Mouse (Mus musculus) frontal cortex, postnatal 36 days (tissue): ENCODE measurements around the gene Kcnh1.
A peak's percentile ranks its signal among the peaks of the same experiment; 100 is the strongest.

Experiments
- DNase-seq, 2 experiments: peaks; one replicate each; pipeline ENCODE4 v3.0.0; 2022; ENCODE audit warnings: low spot score in 2 of 2

Kcnh1 gene

DNA sequence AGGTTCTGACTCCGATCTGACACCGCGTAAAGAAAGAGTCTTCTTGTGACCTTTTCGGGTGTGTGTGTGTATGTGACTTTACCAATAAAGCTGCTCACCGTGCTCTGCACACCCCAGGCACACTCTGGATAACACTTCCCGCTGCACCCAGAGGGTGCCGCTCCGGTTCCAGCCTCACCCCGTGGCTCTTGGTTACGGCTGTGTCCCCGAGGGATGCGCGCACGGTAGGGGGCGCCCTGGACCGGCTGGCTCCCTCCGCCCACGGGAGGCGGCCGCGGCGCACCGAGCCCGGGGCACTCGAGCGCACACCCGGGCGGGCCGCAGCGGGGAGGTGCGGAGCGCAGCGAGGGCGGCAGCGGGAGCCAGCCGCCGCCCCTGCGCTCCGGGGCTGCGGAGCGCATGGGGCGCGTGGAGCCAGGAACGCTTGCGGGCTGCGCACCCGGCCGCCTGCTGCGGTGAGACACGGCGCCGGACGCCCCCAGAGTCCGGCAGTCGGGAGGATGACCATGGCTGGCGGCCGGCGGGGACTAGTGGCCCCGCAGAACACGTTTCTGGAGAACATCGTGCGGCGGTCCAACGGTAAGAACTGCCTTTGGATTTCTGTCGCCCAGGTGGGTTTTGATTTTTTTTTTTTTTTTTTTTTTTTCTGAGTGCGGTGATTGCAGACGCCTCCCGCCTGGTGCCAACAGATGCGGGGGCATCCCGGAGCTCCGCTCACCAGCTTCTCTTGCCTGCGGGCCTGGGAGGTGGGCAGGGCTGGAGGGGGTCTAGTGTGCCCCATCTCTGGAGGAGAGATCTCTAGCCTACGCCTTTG is at the start of gene Kcnh1:
Gene Kcnh1 (plus strand): TSS at position 267 of the 814 bp plus-strand sequence.
- peak; percentile 94 to 96 for DNase-seq

DNA sequence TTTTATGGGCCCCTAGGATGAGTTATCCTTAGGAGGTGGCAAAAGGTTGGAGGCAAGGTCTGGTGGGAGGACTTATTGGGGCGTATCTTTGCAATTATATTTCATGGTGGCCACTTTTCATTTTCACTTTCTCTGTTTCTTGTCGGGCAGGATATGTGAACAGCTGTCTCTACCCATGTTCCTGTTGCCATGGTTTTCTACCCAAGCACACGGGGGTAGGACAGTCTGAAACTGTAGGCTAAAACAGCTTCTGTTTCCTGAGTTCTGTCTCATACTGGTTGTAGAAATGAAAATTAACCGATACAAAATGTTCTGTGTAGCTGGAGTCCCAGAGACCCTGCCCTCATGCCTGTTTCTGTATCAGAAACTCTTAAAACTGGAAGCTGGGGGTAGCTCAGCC is 39.4 kb upstream of the Kcnh1 start:
- DNase-seq: peak; percentile 1 to 13

DNA sequence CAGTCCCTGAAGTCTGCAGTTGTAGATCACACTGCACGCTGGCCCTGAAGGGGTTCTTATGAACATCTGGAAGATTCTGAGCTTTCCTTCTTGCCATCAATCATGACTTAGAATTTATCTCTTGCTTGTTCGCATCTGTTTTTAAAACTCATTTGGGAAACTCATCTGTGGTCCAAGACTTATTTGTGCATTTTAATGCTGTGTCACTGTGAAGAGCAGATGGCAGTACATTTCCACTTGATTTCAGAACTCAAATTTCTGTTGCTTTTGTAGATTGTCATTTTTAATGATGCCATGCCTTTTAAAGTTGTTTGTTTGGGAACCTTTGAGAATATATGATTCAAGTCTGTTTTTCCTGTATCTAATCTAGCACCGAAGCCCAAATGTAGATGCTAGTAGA is 19.1 kb upstream of the Kcnh1 start:
- no peak for DNase-seq

DNA sequence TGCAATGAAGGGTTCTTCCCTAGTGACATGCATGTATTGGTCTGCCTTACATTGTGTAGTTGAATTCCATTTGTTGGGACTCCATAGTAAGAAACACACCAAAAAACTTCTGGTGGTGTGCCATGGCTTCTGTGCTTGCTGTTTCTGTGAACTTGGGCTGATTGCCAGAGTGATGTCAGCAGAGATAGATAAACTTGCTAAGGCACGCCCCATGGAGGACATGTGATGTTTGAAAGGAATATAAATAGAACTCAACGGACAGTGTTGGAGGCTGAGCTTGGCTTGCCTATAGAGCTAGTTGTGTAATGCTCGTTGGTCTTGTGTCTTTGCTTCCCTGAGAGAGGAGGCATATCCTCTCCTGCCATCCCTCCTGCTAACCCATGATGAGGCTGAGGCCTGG is 10.7 kb upstream of the Kcnh1 start:
- DNase-seq: no peak

DNA sequence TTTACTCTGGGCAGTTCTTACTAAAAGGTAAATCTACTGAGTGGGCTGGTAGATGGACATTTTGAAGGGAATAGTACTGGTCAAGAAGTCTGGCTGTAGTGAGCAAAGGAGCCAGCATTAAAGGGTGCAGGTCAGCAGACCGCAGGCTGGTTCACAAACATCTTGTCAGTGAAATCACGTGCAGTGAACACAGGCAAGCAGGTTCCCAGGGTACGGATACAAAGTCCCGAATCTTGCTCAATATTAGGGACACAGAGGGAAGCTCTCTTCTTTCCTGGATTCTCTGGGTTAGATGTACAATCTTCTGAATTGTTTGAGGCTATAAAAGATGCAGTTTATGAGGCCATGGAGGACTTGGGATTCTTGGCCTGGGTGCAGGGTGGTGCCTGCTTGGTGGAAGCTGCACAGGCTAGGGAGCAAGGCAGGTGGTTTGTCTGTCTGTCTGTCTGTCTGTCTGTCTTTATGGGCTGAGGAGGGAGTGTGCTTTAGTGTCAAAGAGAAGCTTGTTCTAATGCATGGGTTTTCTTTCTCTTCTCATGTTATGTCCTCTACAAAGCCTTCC is 8.8 kb upstream of the Kcnh1 start:
- DNase-seq: no peak

DNA sequence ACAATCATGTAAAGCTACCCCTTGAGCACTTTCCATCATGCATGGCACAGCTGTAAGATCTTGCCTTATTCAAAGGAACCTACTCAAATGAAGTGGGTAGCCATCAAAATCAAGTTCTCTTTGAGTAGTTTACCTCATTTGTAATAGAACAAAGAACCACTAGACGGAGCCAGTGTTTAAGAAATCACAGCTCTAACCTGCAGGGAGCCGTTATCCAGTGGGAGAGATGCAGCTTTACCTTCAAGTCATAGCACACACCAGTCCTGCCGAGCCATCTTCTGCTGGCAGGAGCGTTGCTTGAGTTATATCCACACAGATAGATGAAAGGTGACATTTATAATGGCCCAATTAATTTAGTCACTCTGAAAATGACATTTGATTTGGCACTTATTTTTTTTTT is 1.5 kb upstream of the Kcnh1 start:
- DNase-seq: peak in 1 of 2 experiments; percentile 60

DNA sequence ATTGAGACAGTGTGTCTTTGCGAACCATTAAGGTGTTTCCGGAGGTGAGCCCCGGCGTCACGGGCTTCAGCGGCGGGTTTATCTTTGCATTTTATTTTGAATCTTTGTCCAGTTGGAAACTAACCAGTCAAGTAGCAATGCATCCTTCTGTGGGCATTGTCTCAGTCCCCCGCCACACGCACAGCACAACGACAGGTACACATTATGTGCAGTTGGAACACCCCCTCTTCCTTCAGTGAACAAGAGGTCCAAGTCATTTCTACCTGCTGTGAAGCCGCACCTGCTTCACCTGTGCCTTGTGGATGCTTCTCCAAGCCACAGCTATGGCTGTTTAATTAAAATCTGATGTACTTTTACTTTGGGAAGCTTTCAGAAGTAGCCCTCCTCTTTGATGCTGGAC is 803 bp upstream of the Kcnh1 start:
- DNase-seq: no peak

DNA sequence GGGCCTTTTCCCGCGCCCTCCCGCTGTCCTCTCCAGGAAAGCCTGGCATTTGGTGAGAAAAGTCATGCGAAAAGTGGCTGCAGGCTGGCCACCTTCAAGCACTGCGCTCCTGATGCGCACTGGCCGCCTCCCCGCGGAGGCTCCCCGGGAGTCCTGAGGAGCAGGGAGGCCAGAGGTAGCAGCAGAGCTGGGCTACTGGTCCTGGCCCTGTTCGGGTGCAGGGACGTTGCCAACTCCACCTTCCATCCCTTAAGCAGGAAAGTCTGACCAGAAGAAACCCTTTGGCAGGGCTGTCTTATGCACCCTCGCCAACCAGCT is 707 bp downstream of the Kcnh1 start:
- peak; percentile 31 to 51 for DNase-seq

DNA sequence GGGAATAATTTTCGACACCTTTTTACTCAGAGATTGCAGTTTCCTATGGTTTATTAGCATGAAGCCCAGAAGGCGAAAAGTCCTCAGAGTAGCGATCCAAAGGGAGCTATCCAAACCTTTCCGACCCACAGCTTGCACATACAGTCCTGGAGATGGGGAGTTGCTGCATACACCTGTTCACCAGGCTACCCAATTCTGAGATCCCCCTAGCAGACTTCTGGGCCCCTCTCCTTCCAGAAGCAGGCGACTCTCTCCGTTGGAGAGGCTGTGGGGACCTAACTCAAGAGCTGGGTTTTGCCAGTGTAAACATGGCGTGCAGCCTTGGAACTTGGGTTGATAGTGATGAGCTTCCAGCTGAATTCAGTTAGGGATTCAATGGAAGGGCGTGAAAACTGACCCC is 1.3 kb downstream of the Kcnh1 start:
- peak in 1 of 2 experiments; percentile 26 for DNase-seq

DNA sequence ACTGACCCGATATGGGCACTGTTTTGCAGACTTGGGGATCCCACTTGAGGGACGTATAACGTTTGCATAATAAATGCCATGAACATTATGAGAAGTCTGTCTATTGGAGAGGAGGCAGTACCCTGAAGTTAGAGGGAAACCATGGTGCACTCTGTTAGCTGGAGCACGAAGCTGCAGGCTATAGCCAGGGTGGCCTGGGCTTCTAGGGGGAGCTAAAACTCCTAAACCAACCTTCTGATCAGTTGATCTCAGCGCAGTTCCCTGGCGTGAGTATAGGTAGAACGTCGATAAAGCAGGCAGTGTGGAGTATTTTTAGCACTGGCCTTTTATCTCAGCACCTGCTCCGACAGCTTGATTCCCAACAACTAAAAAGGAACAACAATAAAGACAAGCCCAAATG is 2.1 kb downstream of the Kcnh1 start:
- peak in 1 of 2 experiments; percentile 41 for DNase-seq

DNA sequence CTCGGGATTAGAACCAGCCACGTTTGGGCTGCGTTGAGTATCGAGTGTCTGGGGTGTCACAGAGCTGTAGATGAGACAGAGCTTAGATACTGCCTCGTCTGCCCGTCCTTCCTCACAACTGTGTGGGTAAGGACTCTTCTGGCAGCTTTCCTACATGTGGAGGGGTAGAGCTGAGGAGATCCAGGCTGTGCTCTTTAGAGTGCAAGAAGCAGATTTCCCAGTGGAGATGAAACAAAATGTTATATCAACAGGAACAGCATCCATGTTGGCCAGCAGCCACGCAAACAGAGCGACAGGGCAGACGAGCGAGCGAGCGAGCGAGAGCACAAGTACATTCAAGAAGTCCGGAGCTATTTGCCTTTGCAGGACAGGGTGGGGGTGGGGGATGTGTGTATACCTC is 3.1 kb downstream of the Kcnh1 start:
- peak in 1 of 2 experiments; percentile 50 for DNase-seq

DNA sequence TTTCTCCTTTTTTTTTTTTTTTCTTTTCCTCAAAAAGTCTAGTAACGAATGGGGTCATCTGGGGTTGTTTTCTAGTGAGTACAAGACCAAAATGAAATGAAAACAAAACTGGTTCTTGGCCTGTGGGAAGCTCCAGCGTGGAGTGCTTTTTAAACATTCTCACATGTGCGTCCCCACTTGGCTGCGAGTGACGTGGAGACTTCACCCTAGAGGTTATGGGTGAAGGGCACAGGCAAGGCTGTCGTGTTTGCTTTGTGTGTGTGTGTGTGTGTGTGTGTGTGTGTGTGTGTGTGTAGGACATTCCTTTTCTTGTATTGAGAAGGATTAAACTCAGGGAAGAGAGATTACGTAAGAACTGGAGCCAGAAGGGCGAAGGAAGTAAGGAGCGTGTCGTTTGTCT is 6.9 kb downstream of the Kcnh1 start:
- DNase-seq: no peak

DNA sequence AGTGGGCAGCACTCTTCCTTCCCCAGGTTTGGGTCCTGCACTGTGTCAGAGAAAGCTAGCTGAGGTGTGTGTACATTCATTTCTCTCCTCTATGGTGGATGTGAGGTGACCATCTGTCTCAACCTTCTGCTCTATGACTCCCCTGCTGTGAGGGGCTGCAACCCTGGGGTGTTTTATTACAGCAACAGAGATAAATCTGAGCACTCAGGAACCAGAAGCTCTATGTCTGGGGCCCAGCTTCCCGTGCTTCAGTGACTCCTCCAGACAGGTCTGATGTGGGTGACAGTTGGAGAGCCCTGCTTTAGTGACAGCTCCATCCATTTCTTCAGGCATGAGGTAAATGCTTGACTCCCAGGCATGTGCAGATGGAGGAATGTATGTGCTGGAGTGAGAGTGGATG is 12.4 kb downstream of the Kcnh1 start:
- no peak for DNase-seq

DNA sequence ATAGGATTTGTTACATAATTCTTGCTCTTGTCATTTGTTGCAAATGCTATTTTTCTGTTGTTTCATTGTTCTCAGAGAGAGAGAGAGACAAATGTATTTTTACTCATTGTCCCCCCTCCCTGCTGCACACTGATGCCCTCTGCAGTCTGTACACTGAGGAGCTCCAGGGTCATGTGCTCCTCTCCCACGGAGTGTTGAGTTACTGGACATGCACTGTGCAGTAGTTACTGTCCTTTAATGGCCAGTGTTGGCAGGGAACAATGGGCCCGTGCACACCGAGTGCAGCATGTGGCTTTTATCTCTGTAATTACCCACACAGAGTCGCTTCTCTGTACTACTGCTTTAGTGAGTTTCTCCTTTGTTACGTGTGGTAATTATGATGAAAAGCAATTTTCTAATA is 17.4 kb downstream of the Kcnh1 start:
- no peak for DNase-seq

DNA sequence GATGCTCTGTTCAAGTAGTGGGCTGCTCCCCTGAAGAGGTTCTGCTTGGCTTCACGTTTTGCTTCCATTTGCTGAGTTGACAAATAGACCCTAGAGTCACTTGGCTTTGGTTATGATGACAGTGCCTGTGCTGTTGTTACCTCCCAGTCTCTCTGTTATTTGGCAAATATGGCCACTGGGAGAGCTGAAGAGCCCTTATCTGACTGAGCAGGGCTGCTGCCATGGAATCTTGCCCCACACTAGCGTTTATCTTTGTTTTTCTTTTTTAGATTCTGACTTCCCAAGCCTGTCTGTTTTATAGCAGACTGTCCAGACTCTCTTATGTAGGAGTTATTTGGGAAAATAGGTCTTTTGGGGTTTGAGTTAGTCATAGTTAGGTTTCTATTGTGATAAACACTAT is 21.9 kb downstream of the Kcnh1 start:
- no peak for DNase-seq

DNA sequence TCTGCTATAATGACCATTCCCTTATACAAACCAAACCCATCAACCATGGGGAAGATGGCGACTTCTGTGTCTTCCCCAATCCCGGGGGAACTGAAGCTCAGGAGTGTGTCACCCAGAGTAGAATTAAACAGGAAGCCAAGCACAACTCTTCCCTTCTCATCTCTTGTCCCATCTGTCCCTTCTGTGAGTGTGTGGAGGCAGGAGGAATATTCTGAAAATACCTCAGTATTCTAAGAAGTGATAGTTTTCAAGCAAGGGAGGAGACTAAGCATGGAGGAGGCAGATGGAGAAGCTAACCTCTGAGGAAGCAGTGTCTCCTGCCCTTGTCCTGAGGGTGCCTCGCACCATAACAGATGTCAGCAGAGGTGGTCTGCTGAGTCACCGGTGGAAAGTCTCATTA is 24.1 kb downstream of the Kcnh1 start:
- no peak for DNase-seq

DNA sequence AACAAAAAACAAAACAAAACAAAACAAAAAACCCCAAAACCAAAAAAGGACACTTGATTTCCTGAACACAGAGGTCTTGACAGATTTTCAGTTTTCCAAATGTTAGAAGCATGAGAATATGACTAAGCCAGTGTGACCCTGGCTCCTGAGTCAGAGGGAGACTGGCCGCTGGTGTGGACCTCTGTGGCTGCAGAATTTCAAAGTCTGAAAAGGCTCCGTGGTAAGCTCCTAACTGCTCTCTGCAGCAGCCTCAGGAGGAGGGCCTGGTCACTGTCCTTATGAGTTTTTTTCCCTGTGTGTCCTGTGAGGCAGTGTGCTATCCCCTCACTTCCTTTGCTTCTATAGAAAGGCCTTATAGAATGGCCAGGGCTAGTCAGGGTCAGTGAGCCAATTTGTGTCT is 29.6 kb downstream of the Kcnh1 start:
- no peak for DNase-seq

DNA sequence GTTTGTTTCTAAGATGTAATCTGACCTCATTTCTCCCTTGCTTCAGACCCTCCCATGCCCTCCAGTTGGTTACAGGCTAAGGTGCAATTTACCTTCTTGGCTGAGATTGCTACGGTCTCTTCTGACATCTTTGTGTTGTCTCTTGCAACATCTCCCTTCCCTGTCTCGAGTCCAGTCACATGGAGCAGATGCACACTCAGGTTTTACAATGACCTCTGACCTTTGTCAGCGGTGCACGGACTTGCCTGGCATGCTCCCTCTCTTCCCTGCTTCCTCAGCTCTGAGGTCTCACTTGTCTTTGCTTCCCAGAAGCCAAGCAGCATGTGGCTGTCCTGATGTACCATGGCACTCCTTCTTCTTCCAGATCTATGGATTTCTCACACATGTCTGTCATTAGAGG is 33.6 kb downstream of the Kcnh1 start:
- DNase-seq: no peak

DNA sequence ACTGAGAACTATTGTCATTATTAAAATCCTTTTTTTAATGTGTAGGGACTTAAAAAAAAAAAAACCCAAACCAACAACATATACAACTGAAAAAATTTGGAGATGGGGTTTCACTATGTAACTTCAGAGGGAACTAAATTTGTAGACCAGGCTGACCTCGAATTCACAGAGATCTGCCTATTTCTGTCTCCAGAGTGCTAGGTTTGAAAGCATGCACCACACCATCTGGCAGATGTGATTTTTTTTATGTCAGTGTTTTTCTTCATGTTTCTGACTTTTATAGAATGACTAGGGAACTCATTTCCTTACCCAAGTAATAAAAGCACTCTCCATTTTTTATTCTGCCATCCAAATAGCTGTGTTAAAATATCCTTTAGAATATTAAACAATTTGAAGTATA is 42.1 kb downstream of the Kcnh1 start:
- peak in 1 of 2 experiments; percentile 27 for DNase-seq

DNA sequence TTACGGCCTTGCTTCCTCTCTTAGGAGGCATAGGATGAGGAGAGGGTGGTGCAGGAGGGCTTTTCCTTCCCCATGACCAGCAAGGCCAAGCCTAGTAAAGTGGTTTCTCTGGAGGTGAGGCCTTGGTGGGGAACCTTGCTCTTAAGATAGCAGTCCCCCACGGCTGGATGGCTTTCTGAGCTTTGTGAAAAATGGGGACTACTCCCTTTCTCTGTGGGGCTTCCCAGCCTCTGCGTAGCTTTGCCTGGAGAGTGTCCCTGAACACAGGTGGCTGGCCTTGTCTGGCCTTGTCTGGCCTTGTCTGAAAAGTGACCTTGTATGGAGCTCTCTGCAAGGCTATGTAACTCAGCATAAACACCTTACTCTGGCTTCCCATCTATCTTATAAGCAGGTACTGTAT is 56.3 kb downstream of the Kcnh1 start:
- DNase-seq: no peak

DNA sequence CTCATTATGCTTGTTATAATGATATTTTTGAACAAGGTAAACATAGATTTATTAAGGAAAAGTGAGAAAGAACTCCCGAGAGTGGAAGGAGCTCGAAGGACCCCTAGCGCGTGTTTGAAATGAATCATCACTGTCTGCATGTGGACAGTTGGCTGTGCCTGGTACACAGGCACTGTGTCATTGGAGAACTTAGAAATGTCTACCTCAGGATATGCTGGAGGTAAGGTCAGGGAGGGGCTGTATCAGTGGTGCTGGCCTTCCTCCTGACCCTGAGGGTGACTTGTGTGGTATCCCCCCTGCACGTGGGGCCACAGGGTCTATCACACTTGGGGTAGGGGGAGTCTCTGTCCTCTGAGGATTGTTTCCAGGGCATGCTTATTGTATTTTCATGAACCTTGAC is 68.6 kb downstream of the Kcnh1 start:
- DNase-seq: no peak

DNA sequence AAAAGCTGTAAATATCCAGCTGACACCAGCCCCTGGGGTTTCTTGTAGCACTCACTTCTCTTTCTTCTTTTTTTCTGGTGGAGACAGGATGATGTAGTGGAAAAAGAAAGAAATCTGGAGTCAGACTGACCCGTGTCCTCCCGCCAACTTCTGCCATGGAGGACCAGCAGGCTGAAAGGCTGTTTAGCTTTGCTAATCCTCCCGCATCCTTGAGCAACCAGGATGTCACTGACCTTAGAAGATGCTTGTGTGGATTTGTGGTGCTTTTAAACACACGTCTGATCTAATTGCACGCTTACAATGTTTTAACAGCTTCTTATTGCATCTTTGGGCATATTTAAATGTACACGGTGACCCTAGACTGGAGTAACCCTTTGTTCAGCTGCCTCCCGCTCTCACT is 69.0 kb downstream of the Kcnh1 start:
- DNase-seq: no peak

DNA sequence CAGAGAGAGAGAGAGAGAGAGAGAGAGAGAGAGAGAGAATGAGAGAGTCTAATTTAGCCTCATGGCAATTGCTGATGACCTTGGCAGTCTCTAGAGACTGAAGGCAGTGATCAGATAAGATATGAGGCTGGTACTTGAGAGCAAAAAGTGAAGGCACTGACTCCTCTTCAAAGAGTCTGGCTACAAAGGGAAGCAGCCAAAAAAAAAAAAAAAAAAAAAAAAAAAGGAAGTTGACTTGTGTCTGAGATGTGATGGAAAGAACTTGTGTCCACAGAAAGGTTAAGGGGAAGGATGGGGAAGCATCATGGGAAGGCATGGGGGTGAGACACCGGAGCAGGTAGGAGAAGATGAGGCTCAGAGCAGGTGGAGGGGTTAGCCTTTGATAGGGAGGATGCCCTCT is 75.1 kb downstream of the Kcnh1 start:
- DNase-seq: no peak

DNA sequence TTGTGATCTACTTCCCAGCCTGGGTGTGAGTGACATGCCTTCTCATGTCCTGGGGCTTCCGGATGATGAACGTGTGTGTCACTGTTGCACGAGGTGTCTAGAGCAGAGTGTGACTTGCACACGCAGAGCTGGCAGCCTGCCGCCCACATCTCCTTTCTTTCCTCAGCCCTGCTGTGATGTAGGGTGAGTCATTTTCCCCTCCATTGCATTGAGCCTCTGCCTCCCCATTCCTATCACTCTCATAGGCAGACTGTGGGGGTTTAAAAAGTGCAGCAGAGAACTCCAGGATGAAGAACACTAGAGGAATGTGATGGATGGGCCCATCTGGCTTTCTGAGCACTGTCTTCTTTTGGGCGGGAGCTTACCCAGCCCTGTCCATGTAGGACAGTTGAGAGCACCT is 76.4 kb downstream of the Kcnh1 start:
- DNase-seq: peak; percentile 76 to 79
